Mouse (Mus musculus): ENCODE data around the gene Spsb1. TPM values are rescaled to one million over a fixed set of nuclear protein-coding genes. Genes with fewer than 3 reads are reported as not detected.

Gene Spsb1
- polyA plus RNA-seq, 1 experiment from 2014 or later = 22.6 TPM

GRCm38 (mm10) chr4:149906921-149907320, 47.9 kb downstream of the Spsb1 start:
- WGBS = 49% methylated on average over 13 of the region's 13 CpGs
- Histone ChIP-seq H3K27me3 (no peaks in the 10 kb centered on the region), H3K36me3 (peaks cover 31% of the 10 kb centered on the region), H3K27ac (no peak overlapping the region), H3K9ac (no peak overlapping the region), H3K9me3 (no peaks in the 10 kb centered on the region), H3K4me3 (no peak overlapping the region), H3K4me1 (peaks cover 18% of the 10 kb centered on the region), H3K4me2 (replicated peaks) (no peak overlapping the region)
- ATAC-seq (ENCODE audit: insufficient number of reproducible peaks, insufficient read depth, low FRiP score, low TSS enrichment) = no peak

- no peak for ATAC-seq (ENCODE audit: insufficient number of reproducible peaks, insufficient read depth, low FRiP score, low TSS enrichment)
- Histone ChIP-seq H3K27ac (no peak overlapping the region), H3K4me1 (peaks cover 18% of the 10 kb centered on the region), H3K27me3 (no peaks in the 10 kb centered on the region), H3K4me2 (replicated peaks) (no peak overlapping the region), H3K9me3 (no peaks in the 10 kb centered on the region), H3K4me3 (no peak overlapping the region), H3K9ac (no peak overlapping the region), H3K36me3 (peaks cover 34% of the 10 kb centered on the region)
- 89% methylated on average over 10 of the region's 10 CpGs for WGBS
Measured at GRCm38 (mm10) chr4:149905302-149905974, 49.4 kb downstream of the Spsb1 start.

DNA sequence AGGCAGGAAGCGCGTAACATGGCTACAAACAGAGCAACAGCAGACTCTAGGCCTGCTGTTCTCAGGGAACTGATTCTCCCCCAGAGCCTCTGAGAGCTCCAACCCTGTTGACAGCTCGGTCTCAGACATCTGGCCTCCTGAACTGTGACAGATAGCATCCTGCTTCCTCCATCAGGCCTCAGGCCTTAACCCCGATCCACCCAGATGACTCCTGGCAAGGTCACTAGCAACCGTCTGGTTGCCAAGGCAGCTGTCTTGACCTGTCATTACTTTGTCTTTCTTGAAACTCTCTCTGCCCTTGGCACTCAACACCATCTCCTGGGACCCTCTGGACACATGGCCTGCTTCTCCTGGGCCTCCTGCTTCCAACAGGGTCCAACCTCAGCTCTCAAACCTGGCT, 51.8 kb downstream of the Spsb1 start:
- Histone ChIP-seq H3K4me1 (peaks cover 18% of the 10 kb centered on the region), H3K27me3 (no peaks in the 10 kb centered on the region), H3K36me3 (peaks cover 45% of the 10 kb centered on the region), H3K4me3 (no peak overlapping the region), H3K9me3 (no peaks in the 10 kb centered on the region), H3K9ac (0 out of 2 replicates have a peak overlapping the region, but pooled peaks have one; percentile 3), H3K27ac (no peak overlapping the region), H3K4me2 (replicated peaks) (no peak overlapping the region)
- WGBS = 48% methylated on average over 5 of the region's 5 CpGs
- ATAC-seq (ENCODE audit: insufficient number of reproducible peaks, insufficient read depth, low FRiP score, low TSS enrichment) = no peak

DNA sequence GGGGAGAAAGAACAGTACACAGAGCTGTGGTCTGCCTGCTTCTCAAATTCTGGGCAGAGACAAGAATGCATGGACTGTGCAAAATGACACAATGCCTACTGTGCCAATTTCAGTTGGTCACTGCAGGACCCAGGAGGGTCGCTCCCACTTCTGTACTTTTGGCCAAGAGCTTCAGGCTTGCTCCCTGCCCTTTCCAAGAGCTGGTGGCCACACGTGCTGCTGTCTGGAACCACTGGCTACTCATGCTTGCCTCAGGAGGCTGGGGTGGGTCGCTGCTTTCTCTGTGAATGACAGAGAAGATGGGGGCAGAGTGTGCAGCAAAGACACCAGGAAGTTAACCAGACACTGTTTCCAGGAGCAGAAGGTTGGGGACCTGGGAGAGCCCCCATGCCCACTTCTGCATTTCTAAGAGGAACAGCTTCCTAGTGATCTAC, 53.5 kb downstream of the Spsb1 start:
- peaks cover 52% of the 10 kb centered on the region for H3K36me3 ChIP-seq
- no peak overlapping the region for H3K9ac ChIP-seq
- H3K9me3 ChIP-seq = no peaks in the 10 kb centered on the region
- 63% methylated on average over 3 of the region's 3 CpGs for WGBS
- ATAC-seq (ENCODE audit: insufficient number of reproducible peaks, insufficient read depth, low FRiP score, low TSS enrichment) = no peak
- H3K4me2 ChIP-seq (replicated peaks) = no peak overlapping the region
- H3K27ac ChIP-seq = 0 out of 2 replicates have a peak overlapping the region, but pooled peaks have one; percentile 12
- H3K4me1 ChIP-seq = peaks cover 13% of the 10 kb centered on the region
- no peak overlapping the region for H3K4me3 ChIP-seq
- no peaks in the 10 kb centered on the region for H3K27me3 ChIP-seq

- no peak overlapping the region for H3K27ac ChIP-seq
- H3K9ac ChIP-seq = no peak overlapping the region
- no peaks in the 10 kb centered on the region for H3K27me3 ChIP-seq
- ATAC-seq (ENCODE audit: insufficient number of reproducible peaks, insufficient read depth, low FRiP score, low TSS enrichment) = no peak
- no peak overlapping the region for H3K4me3 ChIP-seq
- H3K4me2 ChIP-seq (replicated peaks) = no peak overlapping the region
- H3K36me3 ChIP-seq = peaks cover 28% of the 10 kb centered on the region; the same call in 1 of the 2 replicates
- H3K4me1 ChIP-seq = peaks cover 37% of the 10 kb centered on the region
- WGBS = 91% methylated on average over 13 of the region's 13 CpGs
- no peaks in the 10 kb centered on the region for H3K9me3 ChIP-seq
Measured at GRCm38 (mm10) chr4:149897661-149898260, 57.1 kb downstream of the Spsb1 start.

DNA sequence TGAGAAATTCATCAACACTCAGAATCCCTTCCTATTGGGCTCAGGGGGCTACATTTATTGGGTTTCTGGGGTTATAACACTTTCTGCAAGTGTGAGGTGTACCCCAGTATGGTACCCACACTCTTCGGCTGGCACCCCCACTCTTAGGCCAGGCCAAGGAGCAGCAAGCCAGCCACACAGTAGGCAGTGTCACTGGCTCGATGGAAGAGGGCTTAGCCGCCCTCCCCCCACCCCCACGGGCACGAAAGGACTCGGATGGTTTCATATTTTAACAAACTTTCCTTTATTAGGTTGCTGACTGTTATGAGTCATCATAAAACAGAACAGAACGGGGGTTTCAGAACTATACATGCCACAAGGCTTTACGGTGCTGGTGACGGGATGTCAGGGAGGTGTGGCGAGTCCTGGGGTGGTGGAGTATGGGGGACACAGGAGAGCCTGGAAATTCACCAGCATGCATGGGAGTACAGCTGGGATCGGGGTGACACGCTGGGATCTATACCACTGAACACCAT, 58.8 kb downstream of the Spsb1 start:
- no peak overlapping the region for H3K4me3 ChIP-seq
- H3K27ac ChIP-seq = 0 out of 2 replicates have a peak overlapping the region, but pooled peaks have one; percentile 96
- WGBS = 70% methylated on average over 12 of the region's 12 CpGs
- no peaks in the 10 kb centered on the region for H3K27me3 ChIP-seq
- H3K36me3 ChIP-seq = peaks cover 28% of the 10 kb centered on the region; the same call in 1 of the 2 replicates
- no peak for ATAC-seq (ENCODE audit: insufficient number of reproducible peaks, insufficient read depth, low FRiP score, low TSS enrichment)
- no peaks in the 10 kb centered on the region for H3K9me3 ChIP-seq
- H3K4me2 ChIP-seq (replicated peaks) = no peak overlapping the region
- H3K9ac ChIP-seq = no peak overlapping the region
- peaks cover 51% of the 10 kb centered on the region for H3K4me1 ChIP-seq

DNA sequence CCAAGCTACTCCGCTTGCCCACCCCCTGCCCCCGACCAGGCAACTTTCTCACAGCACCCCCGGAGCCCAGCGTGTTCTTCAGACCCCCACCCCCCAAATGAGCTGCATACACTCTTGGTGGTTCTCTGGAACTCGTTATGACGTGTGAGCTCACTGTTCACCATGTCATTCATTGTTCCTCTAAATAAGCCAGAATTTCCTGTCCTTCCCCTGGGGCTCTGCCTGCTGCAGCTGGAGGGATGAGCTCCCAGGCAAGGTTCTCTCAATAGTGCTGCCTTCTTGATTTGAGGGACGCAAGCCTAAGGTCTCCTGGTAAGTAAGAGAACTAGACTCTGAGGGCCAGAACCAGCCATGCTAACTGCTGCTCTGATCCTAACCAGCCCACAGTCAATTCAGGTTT, 59.6 kb downstream of the Spsb1 start:
- no peak overlapping the region for H3K9ac ChIP-seq
- no peak for ATAC-seq (ENCODE audit: insufficient number of reproducible peaks, insufficient read depth, low FRiP score, low TSS enrichment)
- peaks cover 60% of the 10 kb centered on the region for H3K4me1 ChIP-seq
- H3K27me3 ChIP-seq = no peaks in the 10 kb centered on the region
- peaks cover 25% of the 10 kb centered on the region; the same call in 1 of the 2 replicates for H3K36me3 ChIP-seq
- 37% methylated on average over 7 of the region's 7 CpGs for WGBS
- no peak overlapping the region for H3K4me3 ChIP-seq
- H3K4me2 ChIP-seq (replicated peaks) = no peak overlapping the region
- H3K27ac ChIP-seq = peak overlapping the region; percentile 96
- no peaks in the 10 kb centered on the region for H3K9me3 ChIP-seq

GRCm38 (mm10) chr4:149894300-149894699, 60.5 kb downstream of the Spsb1 start:
- no peak for ATAC-seq (ENCODE audit: insufficient number of reproducible peaks, insufficient read depth, low FRiP score, low TSS enrichment)
- no peak overlapping the region for H3K4me3 ChIP-seq
- peaks cover 19% of the 10 kb centered on the region; the same call in 1 of the 2 replicates for H3K36me3 ChIP-seq
- H3K27ac ChIP-seq = peak overlapping the region; percentile 96
- H3K4me1 ChIP-seq = peaks cover 69% of the 10 kb centered on the region
- H3K27me3 ChIP-seq = no peaks in the 10 kb centered on the region
- WGBS = 49% methylated on average over 7 of the region's 7 CpGs
- H3K4me2 ChIP-seq (replicated peaks) = no peak overlapping the region
- H3K9me3 ChIP-seq = no peaks in the 10 kb centered on the region
- H3K9ac ChIP-seq = no peak overlapping the region

DNA sequence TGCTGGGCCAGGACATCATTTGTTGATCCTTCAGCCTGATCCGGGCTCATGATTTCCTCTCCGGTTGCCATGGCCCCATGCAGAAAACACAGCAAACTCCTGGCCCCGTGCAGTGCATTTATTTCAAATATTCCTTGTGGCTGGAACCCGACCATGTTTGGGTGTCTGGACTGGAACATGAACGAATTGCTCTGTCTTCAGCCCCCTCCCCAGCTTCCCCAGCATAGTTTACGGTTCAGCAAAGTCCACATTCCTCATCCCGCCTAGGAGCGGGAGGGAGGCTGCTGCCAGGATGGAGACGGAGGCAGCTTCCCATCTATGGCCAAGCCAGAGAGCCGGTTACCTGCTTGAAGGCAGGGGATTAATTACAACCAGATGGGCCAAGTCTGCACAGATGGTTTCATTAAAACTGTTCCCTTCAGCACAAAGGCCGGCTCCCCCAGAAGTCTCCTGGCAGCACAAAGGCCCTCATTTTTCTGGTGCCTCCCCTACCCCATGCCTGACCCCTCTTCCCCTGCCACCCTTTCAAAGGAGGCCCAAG, 61.2 kb downstream of the Spsb1 start:
- peaks cover 15% of the 10 kb centered on the region; the same call in 1 of the 2 replicates for H3K36me3 ChIP-seq
- no peak overlapping the region for H3K9ac ChIP-seq
- peak; percentile 95 for ATAC-seq (ENCODE audit: insufficient number of reproducible peaks, insufficient read depth, low FRiP score, low TSS enrichment)
- H3K4me3 ChIP-seq = no peak overlapping the region
- no peaks in the 10 kb centered on the region for H3K27me3 ChIP-seq
- peak overlapping the region; percentile 13; the same call in 1 of the 2 replicates for H3K4me2 ChIP-seq (replicated peaks)
- WGBS = 6% methylated on average over 11 of the region's 11 CpGs
- peaks cover 75% of the 10 kb centered on the region for H3K4me1 ChIP-seq
- no peaks in the 10 kb centered on the region for H3K9me3 ChIP-seq
- peak overlapping the region; percentile 96 for H3K27ac ChIP-seq

GRCm38 (mm10) chr4:149891172-149891960, 63.5 kb downstream of the Spsb1 start:
- H3K4me3 ChIP-seq = no peak overlapping the region
- WGBS = 87% methylated on average over 5 of the region's 5 CpGs
- H3K9me3 ChIP-seq = no peaks in the 10 kb centered on the region
- H3K4me1 ChIP-seq = peaks cover 85% of the 10 kb centered on the region
- no peak overlapping the region for H3K9ac ChIP-seq
- no peak for ATAC-seq (ENCODE audit: insufficient number of reproducible peaks, insufficient read depth, low FRiP score, low TSS enrichment)
- no peaks in the 10 kb centered on the region for H3K27me3 ChIP-seq
- H3K27ac ChIP-seq = peak overlapping the region; percentile 96
- H3K4me2 ChIP-seq (replicated peaks) = no peak overlapping the region
- H3K36me3 ChIP-seq = no peaks in the 10 kb centered on the region

DNA sequence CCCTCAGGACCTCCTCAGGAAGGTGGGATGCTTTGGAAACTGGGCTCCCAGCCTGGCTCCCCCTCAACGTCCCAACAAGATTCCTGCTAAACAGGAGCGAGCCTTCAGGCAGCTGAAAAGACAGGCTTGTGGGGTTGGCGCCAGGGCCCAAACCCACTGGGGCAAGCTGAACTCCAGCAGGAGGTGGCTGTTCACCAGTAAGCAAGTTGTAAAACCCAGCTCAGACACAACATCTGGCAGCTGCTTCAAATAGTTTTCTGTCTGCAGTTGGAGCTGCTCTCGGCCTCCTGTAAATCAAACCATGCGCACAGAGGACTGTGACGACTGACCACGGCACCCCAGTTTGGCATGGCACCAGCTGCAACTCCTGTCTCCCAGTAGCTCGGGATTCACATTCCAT, 64.3 kb downstream of the Spsb1 start:
- Histone ChIP-seq H3K4me3 (no peak overlapping the region), H3K9ac (no peak overlapping the region), H3K27ac (peak overlapping the region; percentile 91), H3K36me3 (no peaks in the 10 kb centered on the region), H3K9me3 (no peaks in the 10 kb centered on the region), H3K27me3 (no peaks in the 10 kb centered on the region), H3K4me1 (peaks cover 80% of the 10 kb centered on the region), H3K4me2 (replicated peaks) (no peak overlapping the region)
- no peak for ATAC-seq (ENCODE audit: insufficient number of reproducible peaks, insufficient read depth, low FRiP score, low TSS enrichment)
- 26% methylated on average over 8 of the region's 8 CpGs for WGBS

All from embryonic facial prominence, embryonic 12.5 days (tissue).